Comparison of ENCODE assay signal across 8 mouse cellular contexts in the genomic region with DNA sequence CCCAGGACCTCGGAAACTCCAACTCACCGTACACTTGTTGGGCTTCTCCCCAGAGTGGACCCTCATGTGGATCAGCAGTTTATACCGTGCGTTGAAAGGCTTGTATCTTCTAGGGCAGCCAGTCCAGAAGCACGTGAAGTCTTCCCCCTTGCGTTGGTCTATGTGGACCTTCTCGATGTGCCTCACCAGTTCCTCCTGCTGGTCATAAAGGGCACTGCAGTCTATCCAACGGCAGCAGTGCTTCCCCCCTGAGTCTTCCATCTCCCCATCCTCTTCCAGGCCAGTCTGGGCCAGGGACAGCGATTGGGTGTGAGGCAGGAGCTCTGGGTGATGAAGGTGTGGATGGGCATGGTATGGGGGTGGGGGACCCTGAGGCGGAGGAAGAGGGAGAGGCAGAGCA.
DNase-seq lines count a peak whose midpoint lies in the region; ATAC-seq and TF ChIP-seq lines count a peak whose summit lies in the region.
"Had no signal": no experiment of that assay in that cellular context is flagged by ENCODE, and none has a peak within 500 bp of the region (broad histone marks: within the 10 kb centered on the region; RNA-seq: fewer than 3 reads in every experiment).

No protein-coding gene starts in this region.

- ATAC-seq in G1E (ENCODE audit: extremely low read depth, insufficient number of reproducible peaks, low FRiP score, poor library complexity, severe bottlenecking): no peak; the same call in 1 of the 2 replicates
- no peak for ATAC-seq in frontal cortex, adult (ENCODE audit: low TSS enrichment)

- peak; percentile 22 to 35 for DNase-seq in layer of hippocampus, postnatal 10 days (ENCODE audit: low spot score in 2 of 2)
- no peak for DNase-seq in layer of hippocampus, adult 8-10 months (ENCODE audit: low spot score in 2 of 2)
- DNase-seq in G1E (ENCODE audit: low spot score): peak; percentile 13
- peak; percentile 64 for DNase-seq in adrenal gland, postnatal 14 days
- DNase-seq in heart, postnatal 4 days: peak; percentile 72
- peak; percentile 4 to 14 for DNase-seq in natural killer cell, adult 2 months (ENCODE audit: low spot score in 2 of 2)

- no peak overlapping the region for H3K4me3 ChIP-seq in G1E (ENCODE audit: low read depth, low read length)
- H3K4me3 ChIP-seq: heart, embryonic 15.5 days had no signal

- H3K27me3 ChIP-seq in G1E (ENCODE audit: insufficient read depth, low read length): no peaks in the 10 kb centered on the region
- H3K27me3 ChIP-seq: heart, embryonic 15.5 days had no signal

- no peaks in the 10 kb centered on the region for H3K36me3 ChIP-seq in G1E (replicated peaks)
- H3K36me3 ChIP-seq: heart, embryonic 15.5 days had no signal

- no peaks in the 10 kb centered on the region for H3K9me3 ChIP-seq in G1E (replicated peaks)
- H3K9me3 ChIP-seq: heart, embryonic 15.5 days had no signal

- peak; percentile 75 for TF ChIP-seq CTCF in G1E (IDR thresholded peaks at IDR 0.05; ENCODE audit: low read depth, low read length)

- H3K4me1 ChIP-seq in G1E (ENCODE audit: insufficient read depth, low read depth, low read length): no peaks in the 10 kb centered on the region
- H3K4me1 ChIP-seq: heart, embryonic 15.5 days had no signal

Comparison
In these comparisons a context has a peak if more than half of its experiments do, and no peak if none do; other contexts are left out.
1. DNase-seq: peak in layer of hippocampus, postnatal 10 days (2 of 2), G1E (single experiment), adrenal gland, postnatal 14 days (single experiment), heart, postnatal 4 days (single experiment) and natural killer cell, adult 2 months (2 of 2); none in layer of hippocampus, adult 8-10 months (0 of 2).